Mouse (Mus musculus) erythroblast, embryonic 14.5 days (primary cell): Measurements from ENCODE around the gene Klhl26.

Experiments used
- GATA1 ChIP-seq: IDR thresholded peaks from 2 replicates; pipeline ENCODE4 v1.6.1; 2012; ENCODE audit warnings: low read length, inconsistent platforms, mixed read lengths
- TAL1 ChIP-seq: IDR thresholded peaks from 3 replicates; pipeline ENCODE4 v1.6.1; 2012; ENCODE audit warnings: low read length, inconsistent platforms, mixed read lengths

DNA sequence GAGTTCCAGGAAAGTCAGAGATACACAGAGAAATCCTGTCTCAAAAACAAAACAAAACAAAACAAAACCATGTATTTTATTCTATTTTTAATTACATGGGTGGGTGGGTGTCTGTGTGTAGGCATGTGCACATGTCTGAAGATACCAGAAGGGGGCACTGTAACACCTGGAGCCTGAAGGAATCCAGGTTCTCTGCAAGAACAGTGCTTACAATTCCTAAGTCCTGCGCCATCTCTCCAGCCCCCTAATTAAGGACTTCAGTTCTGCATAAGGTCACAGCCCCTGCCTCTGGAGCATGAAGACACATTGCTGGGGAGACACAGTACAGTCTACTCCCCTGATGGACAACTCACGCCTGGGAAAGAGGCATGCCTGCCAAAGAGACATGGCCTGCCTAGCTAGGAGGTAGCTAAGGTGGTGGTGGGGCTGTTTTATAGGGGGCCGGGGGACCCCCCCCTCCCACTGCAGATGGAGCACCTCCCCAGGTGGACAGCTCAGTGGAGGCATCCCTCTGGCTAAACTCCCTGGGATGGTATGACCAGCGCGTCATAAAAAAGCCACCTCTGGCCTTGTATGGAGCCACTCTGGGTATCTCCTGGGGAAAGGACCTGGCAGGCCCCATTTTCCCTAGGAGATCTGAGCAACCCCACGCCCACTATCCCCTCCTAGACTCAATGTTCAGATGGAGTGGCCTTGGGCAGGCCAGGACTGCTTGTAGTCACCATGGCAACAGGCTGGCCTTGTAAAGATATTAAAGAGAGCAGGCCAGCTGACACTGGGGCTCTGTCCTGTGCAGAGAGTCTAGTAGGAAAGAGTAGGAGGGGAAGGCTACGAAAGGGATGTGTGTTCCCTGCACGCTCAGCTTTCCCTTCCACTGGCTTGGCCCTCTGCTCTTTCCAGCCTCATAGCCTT lies 61.0 kb downstream of the Klhl26 start:
- TF ChIP-seq TAL1 (no peak), GATA1 (peak; percentile 53)
